Mouse (Mus musculus): ENCODE measurements around the gene Mgat3.

The Mgat3 gene

GRCm38 (mm10) chr15:80260677-80261076 lies 87.2 kb downstream of the Mgat3 start:
- peak; percentile 80 for DNase-seq (ENCODE audit: low spot score)

GRCm38 (mm10) chr15:80261100-80261499 lies 87.6 kb downstream of the Mgat3 start:
- DNase-seq (ENCODE audit: low spot score): no peak

GRCm38 (mm10) chr15:80263610-80264575 lies 90.4 kb downstream of the Mgat3 start, which contains the start of gene Rps19bp1:
TSS of gene Rps19bp1 (minus strand) at chr15:80264315.
- peak; percentile 89 for DNase-seq (ENCODE audit: low spot score)

Data from c-Kit-positive CD71-positive TER-119-positive erythroid progenitor cells, embryonic 14.5 days (primary cell).